ENCODE assay signal across 13 mouse cellular contexts in genomic region chr16:7404766-7405492, GRCm38 (mm10).
DNase-seq lines count a peak whose midpoint lies in the region; ATAC-seq and TF ChIP-seq lines count a peak whose summit lies in the region.
"Had no signal": no experiment of that assay in that cellular context is flagged by ENCODE, and none has a peak within 500 bp of the region (broad histone marks: within the 10 kb centered on the region; RNA-seq: fewer than 3 reads in every experiment).

No protein-coding gene starts in this region.

- WGBS in forebrain, embryonic 14.5 days = 11% methylated on average over 6 of the region's 6 CpGs
- WGBS in midbrain, embryonic 11.5 days = 20% methylated on average over 6 of the region's 6 CpGs

- H3K36me3 ChIP-seq in ES-Bruce4 (ENCODE audit: control insufficient read depth, insufficient read depth, low read length, poor library complexity, severe bottlenecking) = no peaks in the 10 kb centered on the region
- no peaks in the 10 kb centered on the region for H3K36me3 ChIP-seq in forebrain, embryonic 14.5 days (ENCODE audit: control insufficient read depth, insufficient read depth, low read length)
- H3K36me3 ChIP-seq in midbrain, embryonic 11.5 days (ENCODE audit: control insufficient read depth, insufficient read depth, low read length) = no peaks in the 10 kb centered on the region
- H3K36me3 ChIP-seq: embryonic facial prominence, embryonic 10.5 days; lung, embryonic 15.5 days had no signal

- H3K4me1 ChIP-seq in ES-Bruce4 (ENCODE audit: control insufficient read depth, insufficient read depth, low read length) = peaks cover 11% of the 10 kb centered on the region
- peaks cover 10% of the 10 kb centered on the region for H3K4me1 ChIP-seq in forebrain, embryonic 14.5 days (ENCODE audit: control insufficient read depth, insufficient read depth, low read length)
- H3K4me1 ChIP-seq in midbrain, embryonic 11.5 days (ENCODE audit: control insufficient read depth, insufficient read depth, low read length) = peaks cover 18% of the 10 kb centered on the region; the same call in 1 of the 2 replicates
- H3K4me1 ChIP-seq: lung, embryonic 15.5 days had no signal

- peak; percentile 83 for TF ChIP-seq EP300 in ES-Bruce4 (IDR thresholded peaks at IDR 0.05; ENCODE audit: insufficient read depth, low read depth, low read length)

- no peak for TF ChIP-seq POLR2A in ES-Bruce4 (IDR thresholded peaks at IDR 0.05; ENCODE audit: insufficient read depth, low read length)

- peak; percentile 37 for DNase-seq in Muller cell, postnatal 12 days (ENCODE audit: inconsistent ontology term)
- DNase-seq in forebrain, embryonic 14.5 days (ENCODE audit: low spot score) = peak; percentile 62
- peak; percentile 88 for DNase-seq in midbrain, embryonic 11.5 days (ENCODE audit: low spot score, missing footprints)
- DNase-seq in adrenal gland, adult 18-20 months (ENCODE audit: low spot score in 2 of 2) = no peak
- DNase-seq in ovary, postnatal 10 days (ENCODE audit: low spot score) = no peak
- DNase-seq in urinary bladder, postnatal 25 days (ENCODE audit: low spot score) = no peak
- DNase-seq: heart, postnatal 10 days; kidney, adult 8-10 months had no signal

- ATAC-seq in forebrain, embryonic 14.5 days = peak; percentile 71
- ATAC-seq in midbrain, embryonic 11.5 days (ENCODE audit: low FRiP score) = peak; percentile 91
- no peak for ATAC-seq in inflammation-experienced regulatory T-cells, adult 6 months

- H3K4me2 ChIP-seq in forebrain, embryonic 14.5 days (ENCODE audit: low read length) = no peak overlapping the region
- no peak overlapping the region for H3K4me2 ChIP-seq in midbrain, embryonic 11.5 days
- H3K4me2 ChIP-seq: lung, embryonic 15.5 days had no signal

- no peak for TF ChIP-seq CTCF in ES-Bruce4 (IDR thresholded peaks at IDR 0.05; ENCODE audit: low read depth, low read length)

- no peak overlapping the region for H3K9ac ChIP-seq in ES-Bruce4 (ENCODE audit: low read depth, poor library complexity, severe bottlenecking)
- no peak overlapping the region for H3K9ac ChIP-seq in forebrain, embryonic 14.5 days (ENCODE audit: low read length)
- H3K9ac ChIP-seq in midbrain, embryonic 11.5 days (ENCODE audit: low read length) = no peak overlapping the region
- H3K9ac ChIP-seq: lung, embryonic 15.5 days had no signal

- peak overlapping the region; percentile 88 for H3K27ac ChIP-seq in ES-Bruce4 (ENCODE audit: insufficient read depth, low read length)
- H3K27ac ChIP-seq in forebrain, embryonic 14.5 days (ENCODE audit: low read depth, low read length) = no peak overlapping the region
- peak overlapping the region; percentile 20 for H3K27ac ChIP-seq in midbrain, embryonic 11.5 days (ENCODE audit: low read depth, low read length)
- H3K27ac ChIP-seq: embryonic facial prominence, embryonic 10.5 days; lung, embryonic 15.5 days had no signal

- no peaks in the 10 kb centered on the region for H3K27me3 ChIP-seq in ES-Bruce4 (ENCODE audit: control insufficient read depth, insufficient read depth, low read length, poor library complexity, severe bottlenecking)
- no peaks in the 10 kb centered on the region for H3K27me3 ChIP-seq in forebrain, embryonic 14.5 days (replicated peaks; ENCODE audit: control insufficient read depth, insufficient read depth, low read length)
- H3K27me3 ChIP-seq in midbrain, embryonic 11.5 days (ENCODE audit: control insufficient read depth, insufficient read depth, low read length) = no peaks in the 10 kb centered on the region
- H3K27me3 ChIP-seq: CH12.LX; lung, embryonic 15.5 days had no signal

- no peaks in the 10 kb centered on the region for H3K9me3 ChIP-seq in ES-Bruce4 (replicated peaks; ENCODE audit: control insufficient read depth, insufficient read depth, low read length, poor library complexity, severe bottlenecking)
- no peaks in the 10 kb centered on the region for H3K9me3 ChIP-seq in forebrain, embryonic 14.5 days (replicated peaks; ENCODE audit: control insufficient read depth, low read length)
- H3K9me3 ChIP-seq in midbrain, embryonic 11.5 days (ENCODE audit: control insufficient read depth, low read length) = no peaks in the 10 kb centered on the region
- H3K9me3 ChIP-seq: embryonic facial prominence, embryonic 10.5 days; lung, embryonic 15.5 days had no signal

- H3K4me3 ChIP-seq in ES-Bruce4 (ENCODE audit: low read depth, low read length) = no peak overlapping the region
- no peak overlapping the region for H3K4me3 ChIP-seq in forebrain, embryonic 14.5 days (ENCODE audit: low read depth, low read length)
- no peak overlapping the region for H3K4me3 ChIP-seq in midbrain, embryonic 11.5 days (ENCODE audit: low read depth, low read length)
- H3K4me3 ChIP-seq: embryonic facial prominence, embryonic 10.5 days; lung, embryonic 15.5 days had no signal

Comparison
In these comparisons a context has a peak if more than half of its experiments do, and no peak if none do; other contexts are left out.
1. DNase-seq: peak in Muller cell, postnatal 12 days (single experiment), forebrain, embryonic 14.5 days (single experiment) and midbrain, embryonic 11.5 days (single experiment); none in adrenal gland, adult 18-20 months (0 of 2), ovary, postnatal 10 days (single experiment) and urinary bladder, postnatal 25 days (single experiment).